Mouse (Mus musculus) thymus, adult 2 months (tissue): ENCODE results near the gene Paqr4.

ENCODE experiments used
- CTCF ChIP-seq: fragments of 200-500 bp; IDR thresholded peaks from 2 replicates; pipeline ENCODE4 v1.5.1; 2012; ENCODE audit warnings: mild to moderate bottlenecking, control low read depth, low read length, moderate library complexity, borderline replicate concordance; ENCODE audit not compliant: control insufficient read depth, poor library complexity, insufficient read depth; ENCODE audit errors: extremely low read depth
- POLR2A ChIP-seq: fragments of 200-500 bp; IDR thresholded peaks from 2 replicates; pipeline ENCODE4 v1.6.1; 2012; ENCODE audit warnings: mild to moderate bottlenecking, low read length, control low read depth, moderate library complexity; ENCODE audit not compliant: control insufficient read depth, poor library complexity, insufficient read depth; ENCODE audit errors: extremely low read depth

- no peak for TF ChIP-seq POLR2A
- TF ChIP-seq CTCF = no peak
These were observed 45.9 kb upstream of the Paqr4 start for GRCm38 (mm10) chr17:23786510-23786931.
